Mouse (Mus musculus) neutrophil, adult 65 days (primary cell): ENCODE measurements around the gene Serpina3n. TPM values are rescaled to one million over a fixed set of nuclear protein-coding genes. Genes with fewer than 3 reads are reported as not detected.

Experiments used
- total RNA-seq: library from RNA; stranded (reverse); gene quantifications from 2 replicates; pipeline ENCODE4 v1.2.4, GENCODE M21; 2023

Serpina3n gene
- total RNA-seq: not detected in 2 replicates

GRCm38 (mm10) chr12:104406454-104406885 is at the start of gene Serpina3n:
Gene Serpina3n (plus strand): TSS chr12:104406729.

Other genes with a start within 250 kb of the Serpina3n start
- 0.88 TPM in 1 of 2 replicates, not detected in the other for gene Serpina3f, start 192.2 kb upstream of the Serpina3n start, total RNA-seq
- gene Serpina3g, start 170.5 kb upstream of the Serpina3n start, total RNA-seq: 0.73 and 2.4 TPM in 2 replicates
- not detected in 2 replicates for gene Serpina3i, start 143.6 kb upstream of the Serpina3n start, total RNA-seq
- not detected in 2 replicates for gene Serpina3j, start 92.2 kb upstream of the Serpina3n start, total RNA-seq
- gene Serpina3k, start 68.2 kb upstream of the Serpina3n start, total RNA-seq: not detected in 2 replicates
- not detected in 2 replicates for gene Serpina3m, start 68.2 kb upstream of the Serpina3n start, total RNA-seq
- gene Gsc, start 66.6 kb downstream of the Serpina3n start, total RNA-seq: not detected in 2 replicates